Mouse (Mus musculus) cortical plate, adult 2 months (tissue): ENCODE measurements at regions not wholly inside any gene's neighbourhood (a gene's known extent, or its start where the extent isn't known, plus 50 kb on each side); places are given as distances from the start of the nearest gene placed in this dataset.

ENCODE experiments used
- H3K27ac ChIP-seq: fragments of 200-500 bp; 2 replicates; pipeline ENCODE4 v1.5.1; 2012; ENCODE audit warnings: low read length, control low read depth, inconsistent platforms; ENCODE audit not compliant: insufficient read depth
- H3K4me1 ChIP-seq: fragments of 200-500 bp; 2 replicates; pipeline ENCODE4 v1.6.1; 2011; ENCODE audit warnings: low read length; ENCODE audit not compliant: control insufficient read depth, insufficient read depth
- H3K4me3 ChIP-seq: fragments of 200-500 bp; 2 replicates; pipeline ENCODE4 v1.5.1; 2011; ENCODE audit warnings: mild to moderate bottlenecking, low read length, control low read depth; ENCODE audit not compliant: insufficient read depth
- CTCF ChIP-seq: fragments of 200-500 bp; IDR thresholded peaks from 2 replicates; pipeline ENCODE4 v1.5.1; 2011; ENCODE audit warnings: mild to moderate bottlenecking, control low read depth, low read length; ENCODE audit not compliant: insufficient read depth; ENCODE audit errors: extremely low read depth
- POLR2A ChIP-seq: fragments of 200-500 bp; IDR thresholded peaks from 2 replicates; pipeline ENCODE4 v1.6.1; 2011; ENCODE audit warnings: mild to moderate bottlenecking, low read length, control low read depth; ENCODE audit not compliant: insufficient read depth; ENCODE audit errors: extremely low read depth

DNA sequence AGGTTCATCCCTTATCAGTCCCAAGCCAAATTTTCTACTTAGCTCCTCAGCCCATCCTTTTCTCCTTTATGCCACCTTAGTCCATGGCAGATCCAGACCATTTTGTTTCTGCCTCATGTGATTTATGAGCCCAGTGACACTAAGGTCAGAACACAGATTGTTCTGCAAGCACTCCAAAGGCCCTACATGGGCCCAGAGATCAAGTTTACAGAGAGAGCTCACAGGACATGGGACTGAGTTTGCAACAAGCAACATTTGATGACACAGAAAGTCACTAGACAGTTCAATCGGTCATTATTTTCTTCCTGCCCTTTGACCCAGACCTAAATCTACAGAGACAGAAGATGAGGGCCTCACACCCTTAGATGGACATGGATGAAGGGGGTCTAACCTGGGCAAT lies 431.5 kb downstream of the Ets1 start:
- TF ChIP-seq CTCF = no peak
- no peak for TF ChIP-seq POLR2A
- Histone ChIP-seq H3K4me1 (no peaks in the 10 kb centered on the region), H3K4me3 (no peak overlapping the region), H3K27ac (no peak overlapping the region)

DNA sequence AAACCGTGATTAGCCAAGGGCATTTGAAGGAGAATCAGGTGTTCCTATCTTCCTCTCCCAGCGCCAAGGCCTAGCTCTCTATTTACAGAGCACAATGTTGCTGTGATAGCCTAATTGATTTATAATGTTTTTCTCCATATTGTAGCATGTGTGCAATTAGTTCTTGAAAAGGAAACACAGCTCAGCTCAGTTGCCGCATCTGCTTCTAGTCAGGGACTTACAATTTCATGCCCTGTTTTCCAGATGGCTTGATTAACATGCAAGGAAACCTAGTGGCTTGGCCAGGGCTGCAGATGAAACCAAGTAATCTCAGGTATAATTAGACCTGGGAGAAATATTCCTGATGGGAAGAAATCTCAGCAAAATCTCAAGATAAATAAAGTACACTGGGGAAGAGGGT lies 434.1 kb downstream of the Ets1 start:
- Histone ChIP-seq H3K4me1 (no peaks in the 10 kb centered on the region), H3K27ac (no peak overlapping the region), H3K4me3 (no peak overlapping the region)
- no peak for TF ChIP-seq CTCF
- no peak for TF ChIP-seq POLR2A

- no peaks in the 10 kb centered on the region for H3K4me1 ChIP-seq
- H3K4me3 ChIP-seq = no peak overlapping the region
- TF ChIP-seq POLR2A (no peak), CTCF (no peak)
- no peak overlapping the region for H3K27ac ChIP-seq
Measured at GRCm38 (mm10) chr9:33080271-33080670, 444.2 kb downstream of the Ets1 start.

DNA sequence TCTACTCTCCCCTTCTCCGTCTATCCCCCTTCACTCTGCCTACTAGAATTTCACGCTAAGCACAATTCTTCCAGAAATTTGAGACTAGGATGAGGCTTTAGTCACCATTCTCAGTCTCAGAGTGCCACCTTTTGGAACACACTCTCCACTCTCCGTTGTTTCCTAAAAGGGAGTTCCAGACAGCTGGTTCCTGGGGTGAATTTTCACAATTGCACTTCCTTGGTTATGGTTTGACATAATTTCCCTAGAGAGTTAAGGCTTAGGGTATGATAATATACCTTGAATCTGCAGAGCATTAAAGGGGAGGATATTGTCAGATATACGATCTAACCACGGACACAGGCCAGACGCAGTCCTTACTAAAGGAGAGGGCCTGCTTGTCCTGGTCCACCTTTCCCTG lies 444.8 kb downstream of the Ets1 start:
- Histone ChIP-seq H3K4me3 (no peak overlapping the region), H3K27ac (no peak overlapping the region), H3K4me1 (no peaks in the 10 kb centered on the region)
- TF ChIP-seq CTCF (peak; percentile 67; the same call in 1 of the 2 replicates), POLR2A (no peak)

DNA sequence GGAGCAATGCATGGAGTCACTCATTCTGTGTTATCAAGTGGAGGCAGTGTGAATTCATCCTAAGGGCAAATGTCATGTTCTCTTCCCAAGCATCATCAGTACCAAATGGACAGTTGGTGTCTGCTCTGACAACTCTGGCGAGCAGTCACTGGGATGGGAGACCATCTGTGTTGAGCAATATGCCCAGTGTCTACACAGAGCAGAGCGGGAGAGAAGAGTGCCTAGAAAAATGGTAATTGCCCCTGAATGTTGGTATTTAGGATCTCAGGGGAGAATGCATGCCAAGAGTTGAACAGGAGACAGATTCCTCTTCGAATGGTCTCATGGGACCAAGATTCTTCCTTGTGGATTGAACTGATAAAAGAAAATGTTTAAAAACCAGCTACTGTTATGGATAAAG lies 454.0 kb downstream of the Ets1 start:
- TF ChIP-seq POLR2A = no peak
- Histone ChIP-seq H3K4me1 (no peaks in the 10 kb centered on the region), H3K4me3 (no peak overlapping the region), H3K27ac (no peak overlapping the region)

- Histone ChIP-seq H3K4me3 (no peak overlapping the region), H3K4me1 (no peaks in the 10 kb centered on the region), H3K27ac (no peak overlapping the region)
- TF ChIP-seq POLR2A (no peak), CTCF (no peak)
Measured at GRCm38 (mm10) chr9:33091664-33092063, 455.6 kb downstream of the Ets1 start.

DNA sequence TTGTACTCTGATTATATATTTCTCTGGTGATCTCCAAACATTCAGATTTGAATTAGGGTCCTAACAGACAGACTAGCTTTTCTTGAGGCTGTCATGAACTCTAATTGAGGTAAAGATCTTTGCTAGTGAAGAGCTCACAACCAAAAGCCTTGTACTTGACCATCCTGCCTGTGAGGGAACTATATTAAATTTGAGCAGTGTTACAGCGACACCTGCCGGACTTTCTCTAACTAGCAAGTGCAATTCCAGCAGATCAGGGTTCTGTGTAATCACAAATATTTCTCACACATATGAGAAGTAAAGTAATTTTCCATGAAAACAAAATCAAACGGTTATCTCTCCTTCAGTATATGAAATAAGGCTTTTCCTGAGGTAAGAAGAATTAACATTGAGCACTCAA lies 459.6 kb downstream of the Ets1 start:
- Histone ChIP-seq H3K4me3 (no peak overlapping the region), H3K27ac (no peak overlapping the region), H3K4me1 (no peaks in the 10 kb centered on the region)
- no peak for TF ChIP-seq POLR2A
- TF ChIP-seq CTCF = peak; percentile 76; the same call in 1 of the 2 replicates

DNA sequence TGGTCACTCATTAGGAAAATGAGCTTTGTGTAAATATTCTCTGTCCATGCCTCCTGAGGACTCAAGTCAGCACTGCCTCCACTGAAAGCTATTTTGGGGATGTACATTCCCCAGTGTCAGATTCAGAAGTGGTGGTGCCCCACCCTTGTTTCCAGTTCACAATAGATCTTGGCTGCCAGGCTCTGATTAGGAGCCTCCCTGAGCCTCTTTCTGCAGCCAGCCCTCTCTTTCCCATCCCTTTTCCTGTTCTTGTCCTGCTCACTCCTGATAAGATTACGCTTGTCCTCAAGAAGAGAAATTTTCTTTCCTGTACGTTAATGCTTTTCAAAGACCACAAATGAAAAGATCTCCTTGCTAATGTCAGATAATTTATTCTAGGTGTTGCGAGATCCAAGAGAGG lies 465.2 kb downstream of the Ets1 start:
- no peaks in the 10 kb centered on the region for H3K4me1 ChIP-seq
- H3K27ac ChIP-seq = no peak overlapping the region
- H3K4me3 ChIP-seq = no peak overlapping the region
- TF ChIP-seq POLR2A (no peak), CTCF (no peak)

GRCm38 (mm10) chr9:33104623-33105074 lies 468.6 kb downstream of the Ets1 start:
- no peak overlapping the region for H3K4me3 ChIP-seq
- TF ChIP-seq POLR2A = no peak
- no peak for TF ChIP-seq CTCF
- no peaks in the 10 kb centered on the region for H3K4me1 ChIP-seq
- H3K27ac ChIP-seq = no peak overlapping the region

DNA sequence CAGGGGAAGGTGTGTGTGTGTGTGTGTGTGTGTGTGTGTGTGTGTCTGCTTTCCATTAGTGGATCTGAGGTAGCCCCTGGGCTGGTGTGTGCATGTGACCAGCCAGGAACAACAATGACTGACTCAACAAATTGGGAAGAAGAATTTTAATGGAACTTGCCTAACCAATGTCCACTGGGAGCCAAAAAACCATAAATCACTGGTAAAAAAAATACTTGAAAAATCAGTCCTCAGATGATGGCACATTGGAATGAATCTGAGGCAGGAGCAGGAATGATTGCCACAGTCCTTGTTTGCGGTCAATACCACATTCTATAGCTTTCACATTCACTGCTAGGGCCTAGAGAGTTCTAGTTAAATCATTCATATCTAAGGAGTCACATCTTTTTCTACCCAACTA lies 487.8 kb downstream of the Ets1 start:
- no peak overlapping the region for H3K4me3 ChIP-seq
- TF ChIP-seq CTCF (no peak), POLR2A (no peak)
- H3K27ac ChIP-seq = no peak overlapping the region
- H3K4me1 ChIP-seq = no peaks in the 10 kb centered on the region

GRCm38 (mm10) chr9:33152186-33152585 lies 516.2 kb downstream of the Ets1 start:
- TF ChIP-seq CTCF = no peak
- no peak for TF ChIP-seq POLR2A
- Histone ChIP-seq H3K27ac (no peak overlapping the region), H3K4me3 (no peak overlapping the region), H3K4me1 (no peaks in the 10 kb centered on the region)
